Mouse (Mus musculus) ES-CJ7 (cell line): ENCODE measurements at regions not wholly inside any gene's neighbourhood (a gene's known extent, or its start where the extent isn't known, plus 50 kb on each side); places are given as distances from the start of the nearest gene placed in this dataset.

ENCODE experiments used
- DNase-seq: peaks from one replicate; pipeline ENCODE4 v3.0.0; 2011; ENCODE audit warnings: low read depth, low spot score

- DNase-seq, result no peak
Measured at GRCm38 (mm10) chr6:26033392-26033791, 224.3 kb upstream of the Pot1a start.

- DNase-seq, result no peak
Measured at GRCm38 (mm10) chr6:26015388-26015787, 206.3 kb upstream of the Pot1a start.

- no peak for DNase-seq
Measured at GRCm38 (mm10) chr6:25994044-25994443, 185.0 kb upstream of the Pot1a start.

- DNase-seq, result no peak
Measured at GRCm38 (mm10) chr6:25978171-25978847, 169.3 kb upstream of the Pot1a start.

GRCm38 (mm10) chr6:25965452-25965851 lies 156.4 kb upstream of the Pot1a start:
- no peak for DNase-seq

GRCm38 (mm10) chr6:25931148-25931553 lies 122.1 kb upstream of the Pot1a start:
- peak; percentile 23 for DNase-seq

- DNase-seq, result no peak
Measured at GRCm38 (mm10) chr6:25917852-25918465, 108.9 kb upstream of the Pot1a start.

GRCm38 (mm10) chr6:25914122-25914521 lies 105.1 kb upstream of the Pot1a start:
- DNase-seq, result no peak

- no peak for DNase-seq
Measured at GRCm38 (mm10) chr6:25899944-25900343, 90.9 kb upstream of the Pot1a start.

GRCm38 (mm10) chr6:25894454-25895250 lies 85.6 kb upstream of the Pot1a start:
- DNase-seq, result peak; percentile 36

GRCm38 (mm10) chr6:25867922-25868321 lies 58.9 kb upstream of the Pot1a start:
- no peak for DNase-seq
